Mouse (Mus musculus): ENCODE results near the gene Il1rl1. TPM values are rescaled to one million over a fixed set of nuclear protein-coding genes. Genes with fewer than 3 reads are reported as not detected.

Il1rl1 gene
- total and polyA plus RNA-seq, 2 experiments from 2014 or later: 0.29 to 1.6 TPM

- DNase-seq (ENCODE audit: low spot score) (no peak), ATAC-seq (ENCODE audit: insufficient read depth, low read depth) (no peak)
- Histone ChIP-seq H3K4me2 (ENCODE audit: low read depth, low read length) (no peak overlapping the region), H3K27ac (ENCODE audit: low read depth) (no peak overlapping the region), H3K9me3 (replicated peaks; ENCODE audit: control insufficient read depth, low read length) (no peaks in the 10 kb centered on the region), H3K27me3 (ENCODE audit: control insufficient read depth, insufficient read depth, low read length) (no peaks in the 10 kb centered on the region), H3K4me3 (ENCODE audit: low read depth, low read length) (no peak overlapping the region), H3K4me1 (ENCODE audit: control insufficient read depth, insufficient read depth) (0 out of 2 replicates have a peak, but pooled peaks cover 3% of the 10 kb centered on the region), H3K9ac (replicated peaks; ENCODE audit: low read depth, low read length) (no peak overlapping the region), H3K36me3 (replicated peaks; ENCODE audit: control insufficient read depth, insufficient read depth, low read length) (no peaks in the 10 kb centered on the region)
- no peak for TF ChIP-seq EP300 (IDR thresholded peaks at IDR 0.05; ENCODE audit: low read depth)
- TF ChIP-seq CTCF (IDR thresholded peaks at IDR 0.05; ENCODE audit: low read depth): no peak
- 78% methylated on average over 12 of the region's 12 CpGs for WGBS
These were observed 40.5 kb downstream of the Il1rl1 start for GRCm38 (mm10) chr1:40469900-40470299.

- H3K36me3 ChIP-seq (replicated peaks; ENCODE audit: control insufficient read depth, insufficient read depth, low read length): no peaks in the 10 kb centered on the region
- H3K4me1 ChIP-seq (ENCODE audit: control insufficient read depth, insufficient read depth): no peaks in the 10 kb centered on the region
- WGBS: 77% methylated on average over 1 of the region's 1 CpGs
- no peak overlapping the region for H3K4me3 ChIP-seq (ENCODE audit: low read depth, low read length)
- no peaks in the 10 kb centered on the region for H3K27me3 ChIP-seq (ENCODE audit: control insufficient read depth, insufficient read depth, low read length)
- DNase-seq (ENCODE audit: low spot score) (no peak), ATAC-seq (ENCODE audit: insufficient read depth, low read depth) (no peak)
- H3K27ac ChIP-seq (ENCODE audit: low read depth): no peak overlapping the region
- no peaks in the 10 kb centered on the region for H3K9me3 ChIP-seq (replicated peaks; ENCODE audit: control insufficient read depth, low read length)
- no peak overlapping the region for H3K4me2 ChIP-seq (ENCODE audit: low read depth, low read length)
- no peak overlapping the region for H3K9ac ChIP-seq (replicated peaks; ENCODE audit: low read depth, low read length)
- TF ChIP-seq CTCF (IDR thresholded peaks at IDR 0.05; ENCODE audit: low read depth): no peak
- TF ChIP-seq EP300 (IDR thresholded peaks at IDR 0.05; ENCODE audit: low read depth): no peak
These were observed 43.0 kb downstream of the Il1rl1 start for GRCm38 (mm10) chr1:40472401-40472800.

GRCm38 (mm10) chr1:40473640-40474039, 44.3 kb downstream of the Il1rl1 start:
- Histone ChIP-seq H3K36me3 (replicated peaks; ENCODE audit: control insufficient read depth, insufficient read depth, low read length) (no peaks in the 10 kb centered on the region), H3K4me3 (ENCODE audit: low read depth, low read length) (no peak overlapping the region), H3K27ac (ENCODE audit: low read depth) (no peak overlapping the region), H3K4me2 (ENCODE audit: low read depth, low read length) (no peak overlapping the region), H3K4me1 (ENCODE audit: control insufficient read depth, insufficient read depth) (no peaks in the 10 kb centered on the region), H3K9me3 (replicated peaks; ENCODE audit: control insufficient read depth, low read length) (no peaks in the 10 kb centered on the region), H3K27me3 (ENCODE audit: control insufficient read depth, insufficient read depth, low read length) (no peaks in the 10 kb centered on the region), H3K9ac (replicated peaks; ENCODE audit: low read depth, low read length) (no peak overlapping the region)
- WGBS: 76% methylated on average over 4 of the region's 4 CpGs
- DNase-seq (ENCODE audit: low spot score) (no peak), ATAC-seq (ENCODE audit: insufficient read depth, low read depth) (no peak)
- no peak for TF ChIP-seq CTCF (IDR thresholded peaks at IDR 0.05; ENCODE audit: low read depth)
- TF ChIP-seq EP300 (IDR thresholded peaks at IDR 0.05; ENCODE audit: low read depth): no peak

- H3K27me3 ChIP-seq (ENCODE audit: control insufficient read depth, insufficient read depth, low read length): no peaks in the 10 kb centered on the region
- no peaks in the 10 kb centered on the region for H3K4me1 ChIP-seq (ENCODE audit: control insufficient read depth, insufficient read depth)
- DNase-seq (ENCODE audit: low spot score) (no peak), ATAC-seq (ENCODE audit: insufficient read depth, low read depth) (no peak)
- no peak overlapping the region for H3K27ac ChIP-seq (ENCODE audit: low read depth)
- no peaks in the 10 kb centered on the region for H3K36me3 ChIP-seq (replicated peaks; ENCODE audit: control insufficient read depth, insufficient read depth, low read length)
- H3K4me3 ChIP-seq (ENCODE audit: low read depth, low read length): no peak overlapping the region
- no peak overlapping the region for H3K9ac ChIP-seq (replicated peaks; ENCODE audit: low read depth, low read length)
- no peak for TF ChIP-seq CTCF (IDR thresholded peaks at IDR 0.05; ENCODE audit: low read depth)
- TF ChIP-seq EP300 (IDR thresholded peaks at IDR 0.05; ENCODE audit: low read depth): no peak
- 46% methylated on average over 5 of the region's 5 CpGs for WGBS
- H3K9me3 ChIP-seq (replicated peaks; ENCODE audit: control insufficient read depth, low read length): no peaks in the 10 kb centered on the region
- H3K4me2 ChIP-seq (ENCODE audit: low read depth, low read length): no peak overlapping the region
These were observed 45.0 kb downstream of the Il1rl1 start for GRCm38 (mm10) chr1:40474336-40474735.

GRCm38 (mm10) chr1:40475697-40476096, 46.3 kb downstream of the Il1rl1 start:
- Histone ChIP-seq H3K27ac (ENCODE audit: low read depth) (no peak overlapping the region), H3K4me1 (ENCODE audit: control insufficient read depth, insufficient read depth) (no peaks in the 10 kb centered on the region), H3K9me3 (replicated peaks; ENCODE audit: control insufficient read depth, low read length) (no peaks in the 10 kb centered on the region), H3K4me2 (ENCODE audit: low read depth, low read length) (no peak overlapping the region), H3K4me3 (ENCODE audit: low read depth, low read length) (no peak overlapping the region), H3K36me3 (replicated peaks; ENCODE audit: control insufficient read depth, insufficient read depth, low read length) (no peaks in the 10 kb centered on the region), H3K27me3 (ENCODE audit: control insufficient read depth, insufficient read depth, low read length) (no peaks in the 10 kb centered on the region), H3K9ac (replicated peaks; ENCODE audit: low read depth, low read length) (no peak overlapping the region)
- ATAC-seq (ENCODE audit: insufficient read depth, low read depth): no peak
- WGBS: 60% methylated on average over 3 of the region's 3 CpGs
- TF ChIP-seq CTCF (IDR thresholded peaks at IDR 0.05; ENCODE audit: low read depth) (no peak), EP300 (IDR thresholded peaks at IDR 0.05; ENCODE audit: low read depth) (no peak)
- DNase-seq (ENCODE audit: low spot score): no peak

GRCm38 (mm10) chr1:40476756-40477155, 47.4 kb downstream of the Il1rl1 start:
- ATAC-seq (ENCODE audit: insufficient read depth, low read depth) (no peak), DNase-seq (ENCODE audit: low spot score) (no peak)
- no peak overlapping the region for H3K4me3 ChIP-seq (ENCODE audit: low read depth, low read length)
- H3K4me1 ChIP-seq (ENCODE audit: control insufficient read depth, insufficient read depth): no peaks in the 10 kb centered on the region
- 56% methylated on average over 4 of the region's 4 CpGs for WGBS
- no peaks in the 10 kb centered on the region for H3K9me3 ChIP-seq (replicated peaks; ENCODE audit: control insufficient read depth, low read length)
- H3K27ac ChIP-seq (ENCODE audit: low read depth): no peak overlapping the region
- no peak overlapping the region for H3K4me2 ChIP-seq (ENCODE audit: low read depth, low read length)
- no peak overlapping the region for H3K9ac ChIP-seq (replicated peaks; ENCODE audit: low read depth, low read length)
- no peaks in the 10 kb centered on the region for H3K27me3 ChIP-seq (ENCODE audit: control insufficient read depth, insufficient read depth, low read length)
- no peaks in the 10 kb centered on the region for H3K36me3 ChIP-seq (replicated peaks; ENCODE audit: control insufficient read depth, insufficient read depth, low read length)
- no peak for TF ChIP-seq CTCF (IDR thresholded peaks at IDR 0.05; ENCODE audit: low read depth)
- TF ChIP-seq EP300 (IDR thresholded peaks at IDR 0.05; ENCODE audit: low read depth): no peak
